In genomic region chrX:159255123-159255978, GRCm38 (mm10) we compare ENCODE assay signal across 8 mouse cellular contexts. TPM values are rescaled to one million over a fixed set of nuclear protein-coding genes. Genes with fewer than 3 reads are reported as not detected.
DNase-seq lines count a peak whose midpoint lies in the region; ATAC-seq lines count a peak whose summit lies in the region.

No protein-coding gene starts in this region.

- peak overlapping the region; percentile 89 for H3K27ac ChIP-seq in intestine, embryonic 15.5 days
- peak overlapping the region; percentile 74 for H3K27ac ChIP-seq in midbrain, embryonic 11.5 days (ENCODE audit: low read depth, low read length)

- H3K9me3 ChIP-seq in intestine, embryonic 15.5 days: no peaks in the 10 kb centered on the region
- H3K9me3 ChIP-seq in midbrain, embryonic 11.5 days (ENCODE audit: control insufficient read depth, low read length): no peaks in the 10 kb centered on the region

- peak overlapping the region; percentile 63 for H3K9ac ChIP-seq in intestine, embryonic 15.5 days
- peak overlapping the region; percentile 68 for H3K9ac ChIP-seq in midbrain, embryonic 11.5 days (ENCODE audit: low read length)

- WGBS in intestine, embryonic 15.5 days: 23% methylated on average over 38 of the region's 71 CpGs
- WGBS in midbrain, embryonic 11.5 days: 21% methylated on average over 34 of the region's 71 CpGs

- no peaks in the 10 kb centered on the region for H3K36me3 ChIP-seq in intestine, embryonic 15.5 days
- H3K36me3 ChIP-seq in midbrain, embryonic 11.5 days (ENCODE audit: control insufficient read depth, insufficient read depth, low read length): no peaks in the 10 kb centered on the region

- peak overlapping the region; percentile 62 for H3K4me3 ChIP-seq in intestine, embryonic 15.5 days (replicated peaks)
- peak overlapping the region; percentile 63 for H3K4me3 ChIP-seq in midbrain, embryonic 11.5 days (ENCODE audit: low read depth, low read length)

- intact Hi-C loops in left cerebral cortex, postnatal 4 days (cut with DNase I): loop anchor here (5.0 to 10.0 kb wide), 2 partner anchors 261 to 882 kb away; partner anchors contain the start of gene Pdha1

- H3K4me2 ChIP-seq in intestine, embryonic 15.5 days (replicated peaks): peak overlapping the region; percentile 68
- H3K4me2 ChIP-seq in midbrain, embryonic 11.5 days: peak overlapping the region; percentile 43

- DNase-seq in adrenal gland, adult 2 months: peak; percentile 94
- DNase-seq in embryo, embryonic 10.5 days (ENCODE audit: low spot score): peak; percentile 88
- DNase-seq in gastrocnemius, postnatal 25 days: peak; percentile 90
- peak; percentile 88 for DNase-seq in left cerebral cortex, postnatal 4 days
- DNase-seq in midbrain, embryonic 11.5 days (ENCODE audit: low spot score, missing footprints): peak; percentile 98
- DNase-seq in right cerebral cortex, postnatal 4 days: peak; percentile 78
- peak; percentile 91 for DNase-seq in yolk sac, embryonic 10.5 days (ENCODE audit: low spot score)

- no peaks in the 10 kb centered on the region for H3K4me1 ChIP-seq in intestine, embryonic 15.5 days (replicated peaks)
- no peaks in the 10 kb centered on the region for H3K4me1 ChIP-seq in midbrain, embryonic 11.5 days (ENCODE audit: control insufficient read depth, insufficient read depth, low read length)

- peak; percentile 97 for ATAC-seq in intestine, embryonic 15.5 days
- ATAC-seq in midbrain, embryonic 11.5 days (ENCODE audit: low FRiP score): peak; percentile 97

- H3K27me3 ChIP-seq in intestine, embryonic 15.5 days (replicated peaks): no peaks in the 10 kb centered on the region
- H3K27me3 ChIP-seq in midbrain, embryonic 11.5 days (ENCODE audit: control insufficient read depth, insufficient read depth, low read length): no peaks in the 10 kb centered on the region

RNA-seq across cellular contexts. Expression of gene Rps6ka3, which starts 45.2 kb away (rescaled TPM):
- total RNA-seq in adrenal gland, adult 2 months (2021): 10 to 100 TPM; 50.0 to 61.0 TPM
- polyA plus RNA-seq in adrenal gland, adult 2 months (2012; rRNA removed): 7.7 and 9.2 TPM in 2 replicates
- total RNA-seq in gastrocnemius, postnatal 25 days (2021): 10 to 100 TPM; 55.3 to 73.1 TPM
- polyA plus RNA-seq in intestine, embryonic 15.5 days (2015; fragmentation: Nextera tagmentation; extraction: Ambion mirVana): 4.6 and 5.3 TPM in 2 replicates
- total RNA-seq in left cerebral cortex, postnatal 4 days (2021): 10 to 100 TPM; 47.4 to 60.2 TPM
- polyA plus RNA-seq in midbrain, embryonic 11.5 days (2014; fragmentation: Nextera tagmentation; extraction: Ambion mirVana): 5.7 and 6.5 TPM in 2 replicates

Comparison
In these comparisons a context has a peak if more than half of its experiments do, and no peak if none do; other contexts are left out.
1. Peak in every context shown above with its lines: DNase-seq, ATAC-seq, H3K4me3 ChIP-seq and H3K27ac ChIP-seq.